Mouse (Mus musculus) kidney, adult 18-20 months (tissue): Measurements from ENCODE around the gene Casr.

Experiments
- DNase-seq: peaks from one replicate; pipeline ENCODE4 v3.0.0; 2021

Gene Casr

DNA sequence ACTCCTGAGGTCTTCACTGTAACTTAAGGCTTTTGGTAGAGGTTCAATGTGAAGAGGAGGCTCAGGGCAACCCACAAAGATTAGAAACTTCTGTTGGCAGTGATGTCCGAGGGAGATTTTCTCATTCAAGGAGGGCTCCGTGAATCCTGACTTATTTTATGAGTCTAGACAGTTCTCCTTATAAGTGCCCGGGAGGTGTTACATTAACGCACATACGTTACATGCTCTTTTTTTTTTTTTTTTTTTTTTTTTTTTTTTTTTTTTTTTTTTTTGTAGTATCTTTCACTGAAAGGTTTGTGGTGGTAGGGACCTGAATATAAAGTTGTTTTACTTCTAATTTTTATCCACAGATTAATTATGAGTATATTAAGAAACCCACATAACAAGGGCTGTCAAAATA is 54.6 kb downstream of the Casr start:
- DNase-seq = no peak

DNA sequence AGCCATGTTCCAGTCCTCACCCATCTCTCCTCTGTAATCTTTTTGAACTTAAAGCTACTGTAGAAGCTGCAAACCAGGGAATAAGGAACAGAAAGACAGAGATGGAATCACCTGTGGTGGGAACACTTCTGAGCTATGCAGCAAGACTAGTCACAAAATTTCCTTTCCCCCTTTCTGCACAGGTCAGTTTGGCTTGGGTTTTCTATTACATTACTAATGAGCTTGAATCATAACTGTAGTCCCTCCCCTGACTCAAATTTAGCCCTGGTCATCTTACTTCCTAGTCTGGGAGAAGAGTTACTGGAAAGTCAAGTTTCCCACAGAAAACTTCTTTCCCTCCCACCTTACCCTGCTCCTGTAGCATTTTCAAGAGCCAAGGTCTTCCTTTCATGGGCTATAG is 55.1 kb downstream of the Casr start:
- DNase-seq = no peak

DNA sequence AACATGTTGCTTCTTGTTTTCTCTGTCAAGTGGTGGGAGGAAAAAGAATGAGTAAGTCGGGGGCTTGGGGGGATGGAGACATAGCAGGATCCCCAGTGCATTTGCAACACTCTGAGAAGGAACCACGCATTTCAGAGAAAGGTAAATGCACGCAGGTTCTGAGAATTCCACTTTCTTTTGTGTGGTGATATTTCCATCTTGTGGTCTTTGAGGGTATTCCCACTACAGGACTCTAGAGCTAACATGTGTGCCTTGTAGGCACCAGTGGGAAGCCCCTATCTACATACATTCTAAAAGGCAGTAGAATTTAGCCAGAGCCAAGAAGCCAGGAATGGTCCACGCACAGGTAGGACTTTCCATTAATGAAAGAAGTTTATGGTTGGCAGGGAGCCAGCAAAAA is 56.0 kb downstream of the Casr start:
- DNase-seq = no peak

DNA sequence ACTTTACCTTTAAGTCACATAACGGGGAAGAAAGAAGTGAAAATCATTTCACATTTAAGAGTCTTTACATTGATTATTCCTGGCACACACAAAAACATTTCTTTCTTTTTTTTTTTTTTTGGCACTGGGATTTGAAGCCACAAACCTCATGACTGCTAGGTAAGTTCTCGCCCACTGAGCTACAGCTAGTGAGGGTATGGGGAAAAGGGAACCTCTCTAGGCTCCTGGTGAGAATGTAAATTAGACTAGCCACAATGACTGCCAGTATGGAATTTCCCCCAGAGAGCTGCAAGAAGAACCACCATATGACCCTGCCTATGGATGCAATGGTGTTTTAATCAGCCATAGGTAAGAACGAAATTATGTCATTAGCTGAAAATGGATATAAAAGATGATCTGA is 56.8 kb downstream of the Casr start:
- DNase-seq = no peak

- no peak for DNase-seq
Observed at GRCm38 (mm10) chr16:36502286-36502685, 59.7 kb downstream of the Casr start.

DNA sequence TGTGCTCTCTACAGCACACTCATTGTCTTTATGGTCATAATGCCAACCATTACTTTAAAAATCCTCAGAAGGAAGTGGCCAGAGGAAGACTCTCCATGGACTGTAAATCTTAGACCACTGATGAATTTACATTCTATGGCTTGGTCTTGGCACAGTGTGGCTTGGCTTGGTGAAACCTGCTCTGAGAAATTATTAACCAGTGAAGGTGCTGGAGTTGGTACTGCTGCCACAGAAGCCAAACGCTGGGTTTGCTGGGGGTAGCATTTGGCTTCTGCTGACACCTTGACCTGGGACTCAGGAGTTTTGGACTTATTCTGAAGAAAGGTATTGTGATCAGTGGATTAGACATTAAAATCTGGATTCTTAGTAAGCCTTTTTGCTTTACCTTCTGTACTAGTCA is 69.5 kb downstream of the Casr start:
- peak; percentile 43 for DNase-seq

DNA sequence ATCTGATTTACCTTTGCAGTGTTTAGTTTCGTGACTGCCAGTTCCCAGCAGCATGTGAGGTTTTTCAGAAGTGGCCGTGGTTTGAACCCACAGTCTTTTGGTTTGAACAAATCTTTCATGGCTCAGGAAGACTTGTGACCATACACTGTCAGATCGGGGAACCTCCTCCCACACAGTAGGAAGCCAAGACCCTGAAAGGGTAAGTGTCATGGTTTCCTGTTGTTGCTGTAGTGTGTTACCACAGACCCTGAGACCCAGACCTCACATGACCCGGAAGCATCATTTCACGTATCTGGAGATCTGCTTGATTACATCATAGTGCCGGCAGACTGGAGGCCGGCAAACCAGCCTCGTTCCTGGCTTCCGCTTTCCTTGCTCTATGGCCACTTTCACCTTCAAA is 85.1 kb downstream of the Casr start:
- no peak for DNase-seq

GRCm38 (mm10) chr16:36475530-36475929 is 86.4 kb downstream of the Casr start:
- DNase-seq = no peak

DNA sequence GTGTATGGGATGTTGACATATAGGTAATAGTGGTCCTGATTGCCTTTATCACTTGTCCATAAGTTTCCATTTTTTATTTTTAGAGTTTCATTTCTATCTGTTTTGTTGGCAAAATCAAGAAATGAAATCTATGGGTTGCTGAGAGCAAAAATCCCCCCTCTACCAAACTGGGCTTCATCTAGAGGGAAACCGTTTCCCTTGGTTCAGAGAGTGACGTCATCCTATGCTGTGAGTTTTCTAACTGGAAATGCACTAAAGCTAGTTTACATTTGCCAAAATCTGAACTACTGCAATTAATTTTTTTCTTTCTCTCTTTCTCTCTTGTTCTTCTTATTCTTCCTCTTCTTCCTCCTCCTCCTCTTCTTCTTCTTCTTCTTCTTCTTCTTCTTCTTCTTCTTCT is 87.1 kb downstream of the Casr start:
- DNase-seq = no peak

- DNase-seq = peak; percentile 57
Observed at GRCm38 (mm10) chr16:36473217-36474216, 88.4 kb downstream of the Casr start.

GRCm38 (mm10) chr16:36471066-36471633 is 90.8 kb downstream of the Casr start:
- DNase-seq = no peak

DNA sequence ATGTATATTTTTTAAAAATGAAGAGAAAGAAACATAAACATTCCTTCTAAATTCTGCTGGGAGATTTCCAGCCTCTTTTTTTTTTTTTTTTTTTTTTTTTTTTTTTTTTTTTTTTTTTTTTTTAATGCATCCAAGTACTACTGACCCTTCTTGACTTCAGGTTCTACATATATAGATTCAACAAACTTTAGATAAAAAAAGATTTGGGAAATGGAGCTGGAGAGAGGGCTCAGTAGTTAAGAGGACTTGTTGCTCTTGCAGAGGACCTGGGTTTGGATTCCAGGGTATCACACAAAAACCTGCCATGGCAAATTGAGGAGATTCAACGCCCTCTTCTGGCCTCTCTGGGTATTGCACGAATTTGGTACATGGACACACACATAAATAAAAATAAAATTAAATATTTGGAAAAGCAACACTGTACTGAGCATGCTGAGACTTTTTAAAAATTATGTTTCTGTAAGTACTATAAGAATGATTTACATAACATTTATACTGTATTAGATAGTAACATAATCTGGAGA is 91.9 kb downstream of the Casr start:
- DNase-seq = peak; percentile 38

GRCm38 (mm10) chr16:36469367-36469766 is 92.6 kb downstream of the Casr start:
- DNase-seq = no peak

DNA sequence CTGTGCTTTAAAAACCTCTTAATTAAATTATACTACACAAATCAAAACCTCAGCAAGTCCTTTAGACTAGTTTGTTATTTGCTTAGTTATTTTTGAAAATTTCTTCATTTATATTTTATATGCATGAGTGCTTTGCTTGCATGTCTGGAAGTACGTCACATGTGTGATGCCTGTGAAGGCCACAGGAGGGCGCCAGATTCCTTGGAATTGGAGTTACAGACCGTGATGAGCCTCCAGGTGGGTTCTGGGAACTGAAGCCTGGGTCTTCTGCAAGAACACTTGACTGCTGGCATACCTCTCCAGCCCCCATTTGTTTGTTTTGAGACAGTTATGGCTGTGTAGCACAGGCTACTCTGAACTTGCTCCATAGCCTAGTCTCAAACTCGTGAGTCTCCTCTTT is 93.1 kb downstream of the Casr start:
- no peak for DNase-seq

GRCm38 (mm10) chr16:36467936-36468335 is 94.0 kb downstream of the Casr start:
- no peak for DNase-seq

- no peak for DNase-seq
Observed at GRCm38 (mm10) chr16:36465436-36465835, 96.5 kb downstream of the Casr start.

DNA sequence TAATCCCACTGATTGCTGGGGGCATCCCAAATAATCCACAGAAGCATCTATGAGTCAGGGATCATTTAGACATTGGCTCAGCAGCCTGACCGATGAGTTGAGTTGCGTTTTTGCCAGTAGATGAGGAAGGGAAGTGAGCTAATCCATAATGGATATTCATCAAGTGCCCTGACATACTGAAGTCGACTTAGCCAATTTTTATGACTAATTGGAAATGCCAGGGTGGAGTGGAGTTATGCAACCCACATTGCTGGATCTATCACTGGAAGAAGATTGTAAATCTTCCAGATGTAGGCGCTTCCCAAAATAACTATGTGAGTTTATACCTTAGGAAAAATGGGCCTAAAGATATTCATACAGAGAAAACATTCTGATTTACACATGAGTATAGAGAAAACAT is 97.9 kb downstream of the Casr start:
- no peak for DNase-seq

- DNase-seq = no peak
Observed at GRCm38 (mm10) chr16:36460426-36460825, 101.5 kb downstream of the Casr start.

GRCm38 (mm10) chr16:36455342-36455802 is 106.6 kb downstream of the Casr start, which contains the start of gene Stfa3:
Gene Stfa3 (minus strand): TSS chr16:36455392.
- DNase-seq = no peak
